Mouse (Mus musculus) MEL (cell line): ENCODE data around the gene Atg7. TPM values are rescaled to one million over a fixed set of nuclear protein-coding genes. Genes with fewer than 3 reads are reported as not detected.

Experiments used
- DNase-seq: peaks from one replicate; pipeline ENCODE4 v3.0.0; 2011; ENCODE audit warnings: low read depth, low spot score
- H3K27ac ChIP-seq: 2 replicates; pipeline ENCODE4 v1.5.1; 2012; ENCODE audit warnings: low read depth, mild to moderate bottlenecking, control low read depth, low read length, moderate library complexity; ENCODE audit not compliant: control insufficient read depth
- H3K27me3 ChIP-seq, 2 experiments: fragments of 150-350 bp in 1 of 2; sonication (generic) in 1 of 2; 2 replicates each; pipeline ENCODE4 v1.6.1; 2012; ENCODE audit warnings: low read length in 2 of 2, mild to moderate bottlenecking in 2 of 2, improper control_type of control experiment in 1 of 2, moderate library complexity in 1 of 2; ENCODE audit not compliant: insufficient read depth in 2 of 2, control insufficient read depth in 1 of 2
- H3K36me3 ChIP-seq, 2 experiments: 2 replicates each; pipeline ENCODE4 v1.6.1; 2012 to 2014; ENCODE audit warnings: low read length in 2 of 2, improper control_type of control experiment in 1 of 2, inconsistent platforms in 1 of 2, mild to moderate bottlenecking in 1 of 2; ENCODE audit not compliant: insufficient read depth in 2 of 2, control insufficient read depth in 1 of 2
- H3K4me1 ChIP-seq, 2 experiments: fragments of 150-350 bp in 1 of 2; sonication (generic) in 1 of 2; 2 replicates each; pipeline ENCODE4 v1.6.1; 2012; ENCODE audit warnings: low read length in 2 of 2, improper control_type of control experiment in 1 of 2, mild to moderate bottlenecking in 1 of 2; ENCODE audit not compliant: insufficient read depth in 2 of 2, control insufficient read depth in 1 of 2
- H3K4me3 ChIP-seq, 2 experiments: fragments of 150-350 bp in 1 of 2; sonication (generic) in 1 of 2; 2 replicates each; pipeline ENCODE4 v1.5.1; 2012; ENCODE audit warnings: low read depth in 2 of 2, low read length in 2 of 2, mild to moderate bottlenecking in 2 of 2, moderate library complexity in 2 of 2, control low read depth in 1 of 2, improper control_type of control experiment in 1 of 2; ENCODE audit not compliant: control insufficient read depth in 1 of 2, insufficient read depth in 1 of 2
- H3K79me2 ChIP-seq: 2 replicates; pipeline ENCODE4 v1.6.1; 2012; ENCODE audit warnings: mild to moderate bottlenecking, low read length, moderate library complexity; ENCODE audit not compliant: control insufficient read depth, poor library complexity, insufficient read depth
- H3K9ac ChIP-seq: 2 replicates; pipeline ENCODE4 v1.6.1; 2012; ENCODE audit warnings: low read depth, mild to moderate bottlenecking, control low read depth, low read length, moderate library complexity; ENCODE audit not compliant: control insufficient read depth, poor library complexity, severe bottlenecking
- H3K9me3 ChIP-seq: fragments of 150-350 bp; sonication (generic); replicated peaks from 2 replicates; pipeline ENCODE4 v1.6.1; 2012; ENCODE audit warnings: mild to moderate bottlenecking, low read length, improper control_type of control experiment, moderate library complexity; ENCODE audit not compliant: insufficient read depth
- CHD1 ChIP-seq: IDR thresholded peaks from 2 replicates; pipeline ENCODE4 v1.6.1; 2012; ENCODE audit warnings: low read depth, mild to moderate bottlenecking, inconsistent platforms, low read length, improper control_type of control experiment
- CHD2 ChIP-seq: IDR thresholded peaks from 2 replicates; pipeline ENCODE4 v1.6.1; 2011; ENCODE audit warnings: low read length, improper control_type of control experiment
- CTCF ChIP-seq, 3 experiments: IDR thresholded peaks in 2 of 3; conservative IDR thresholded peaks in 1 of 3; 2 replicates each; pipeline ENCODE4 v1.5.1; 2011 to 2012; ENCODE audit warnings: low read length in 3 of 3, low read depth in 2 of 3, mild to moderate bottlenecking in 2 of 3, improper control_type of control experiment in 1 of 3, inconsistent platforms in 1 of 3, mixed read lengths in 1 of 3, moderate library complexity in 1 of 3; ENCODE audit not compliant: control insufficient read depth in 1 of 3, insufficient read depth in 1 of 3, poor library complexity in 1 of 3, severe bottlenecking in 1 of 3
- E2F4 ChIP-seq: IDR thresholded peaks from 2 replicates; pipeline ENCODE4 v1.6.1; 2011; ENCODE audit warnings: low read depth, low read length, improper control_type of control experiment, borderline replicate concordance
- ELF1 ChIP-seq: IDR thresholded peaks from 2 replicates; pipeline ENCODE4 v1.6.1; 2014; ENCODE audit warnings: low read depth, mild to moderate bottlenecking, inconsistent platforms, low read length, improper control_type of control experiment, moderate library complexity
- EP300 ChIP-seq, 2 experiments: IDR thresholded peaks; 2 replicates each; pipeline ENCODE4 v1.6.1; 2011; ENCODE audit warnings: improper control_type of control experiment in 2 of 2, low read length in 2 of 2, low read depth in 1 of 2, mild to moderate bottlenecking in 1 of 2
- ETS1 ChIP-seq: IDR thresholded peaks from 2 replicates; pipeline ENCODE4 v1.6.1; 2012; ENCODE audit warnings: low read depth, mild to moderate bottlenecking, inconsistent platforms, low read length, improper control_type of control experiment, moderate library complexity
- GATA1 ChIP-seq: IDR thresholded peaks from 2 replicates; pipeline ENCODE4 v1.6.1; 2011; ENCODE audit warnings: low read depth, low read length, improper control_type of control experiment
- HCFC1 ChIP-seq: IDR thresholded peaks from 2 replicates; pipeline ENCODE4 v1.6.1; 2012; ENCODE audit warnings: low read depth, mild to moderate bottlenecking, inconsistent platforms, low read length, improper control_type of control experiment, moderate library complexity
- MAFK ChIP-seq: IDR thresholded peaks from 2 replicates; pipeline ENCODE4 v1.6.1; 2011; ENCODE audit warnings: low read depth, mild to moderate bottlenecking, low read length, improper control_type of control experiment, borderline replicate concordance
- MAX ChIP-seq: IDR thresholded peaks from 2 replicates; pipeline ENCODE4 v1.6.1; 2011; ENCODE audit warnings: low read length, improper control_type of control experiment
- MAZ ChIP-seq: IDR thresholded peaks from 2 replicates; pipeline ENCODE4 v1.6.1; 2012; ENCODE audit warnings: low read depth, mild to moderate bottlenecking, inconsistent platforms, low read length, improper control_type of control experiment
- MEF2A ChIP-seq: IDR thresholded peaks from 2 replicates; pipeline ENCODE4 v1.6.1; 2014; ENCODE audit warnings: low read depth, mild to moderate bottlenecking, inconsistent platforms, low read length, improper control_type of control experiment; ENCODE audit not compliant: poor library complexity, insufficient replicate concordance, severe bottlenecking; ENCODE audit errors: extremely low read depth
- MXI1 ChIP-seq: IDR thresholded peaks from 2 replicates; pipeline ENCODE4 v1.6.1; 2011; ENCODE audit warnings: mild to moderate bottlenecking, low read depth, low read length, improper control_type of control experiment
- MYB ChIP-seq: IDR thresholded peaks from 2 replicates; pipeline ENCODE4 v1.6.1; 2011; ENCODE audit warnings: mild to moderate bottlenecking, low read depth, low read length, improper control_type of control experiment
- NELFE ChIP-seq: IDR thresholded peaks from 2 replicates; pipeline ENCODE4 v1.6.1; 2011; ENCODE audit warnings: low read depth, low read length, improper control_type of control experiment
- POLR2A ChIP-seq, 2 experiments: IDR thresholded peaks; 2 replicates each; pipeline ENCODE4 v1.6.1; 2011 to 2012; ENCODE audit warnings: low read length in 2 of 2, mild to moderate bottlenecking in 2 of 2, control low read depth in 1 of 2, improper control_type of control experiment in 1 of 2, low read depth in 1 of 2, moderate library complexity in 1 of 2; ENCODE audit not compliant: control insufficient read depth in 1 of 2, insufficient read depth in 1 of 2, poor library complexity in 1 of 2
- POLR2AphosphoS5 ChIP-seq: IDR thresholded peaks from 2 replicates; pipeline ENCODE4 v1.6.1; 2012; ENCODE audit warnings: low read depth, borderline replicate concordance, mild to moderate bottlenecking, inconsistent platforms, low read length, moderate library complexity, mixed read lengths
- RAD21 ChIP-seq: IDR thresholded peaks from 2 replicates; pipeline ENCODE4 v1.6.1; 2011; ENCODE audit warnings: mild to moderate bottlenecking, low read depth, low read length, improper control_type of control experiment
- SIN3A ChIP-seq: IDR thresholded peaks from 2 replicates; pipeline ENCODE4 v1.6.1; 2012; ENCODE audit warnings: low read length, improper control_type of control experiment, inconsistent platforms
- SMC3 ChIP-seq: IDR thresholded peaks from 2 replicates; pipeline ENCODE4 v1.6.1; 2011; ENCODE audit warnings: low read depth, low read length, improper control_type of control experiment
- TAL1 ChIP-seq: IDR thresholded peaks from 2 replicates; pipeline ENCODE4 v1.6.1; 2012; ENCODE audit warnings: mild to moderate bottlenecking, inconsistent platforms, low read length, moderate library complexity, mixed read lengths
- TBP ChIP-seq: IDR thresholded peaks from 2 replicates; pipeline ENCODE4 v1.8.0; 2011; ENCODE audit warnings: low read depth, low read length, improper control_type of control experiment
- TCF12 ChIP-seq: IDR thresholded peaks from 2 replicates; pipeline ENCODE4 v1.6.1; 2014; ENCODE audit warnings: low read depth, mild to moderate bottlenecking, inconsistent platforms, low read length, improper control_type of control experiment, moderate library complexity
- USF2 ChIP-seq, 2 experiments: IDR thresholded peaks; 2 replicates each; pipeline ENCODE4 v1.6.1; 2011 to 2012; ENCODE audit warnings: improper control_type of control experiment in 2 of 2, low read length in 2 of 2, borderline replicate concordance in 1 of 2, inconsistent platforms in 1 of 2, low read depth in 1 of 2, mild to moderate bottlenecking in 1 of 2; ENCODE audit not compliant: insufficient read depth in 1 of 2
- ZC3H11A ChIP-seq: IDR thresholded peaks from 2 replicates; pipeline ENCODE4 v1.6.1; 2012; ENCODE audit warnings: low read depth, mild to moderate bottlenecking, inconsistent platforms, low read length, improper control_type of control experiment
- ZNF384 ChIP-seq: IDR thresholded peaks from 2 replicates; pipeline ENCODE4 v1.6.1; 2012; ENCODE audit warnings: low read depth, mild to moderate bottlenecking, inconsistent platforms, low read length, improper control_type of control experiment
- polyA plus RNA-seq, 2 experiments: library from polyadenylated mRNA; stranded (reverse) in 1 of 2; unstranded in 1 of 2; fragments of >175 nt in 1 of 2; fragments of >200 nt in 1 of 2; gene quantifications; 2 replicates each; pipeline versions ENCODE4 v1.2.1 to v1.2.4; 2012; ENCODE audit warnings: low replicate concordance in 2 of 2, low read depth in 1 of 2; ENCODE audit not compliant: insufficient read length in 2 of 2, insufficient read depth in 1 of 2, missing spikeins in 1 of 2
- total RNA-seq: library from RNA; depleted of rRNA; stranded (reverse); fragments of 300-350 nt; gene quantifications from 2 replicates; pipeline ENCODE4 v1.2.3, GENCODE M21; 2012

The Atg7 gene
- total and polyA plus RNA-seq, 3 experiments, result 14.6 TPM; not detected in 1

- no peaks in the 10 kb centered on the region for H3K9me3 ChIP-seq
- peaks cover 8 to 14% of the 10 kb centered on the region in 2 experiments; a peak in 3 of 4 replicates for H3K4me1 ChIP-seq
- H3K36me3 ChIP-seq, result peaks cover 0 to 9% of the 10 kb centered on the region in 2 experiments; a peak in 2 of 4 replicates
- DNase-seq, result no peak
- H3K27me3 ChIP-seq, result no peaks in the 10 kb centered on the region
- H3K9ac ChIP-seq, result no peak overlapping the region
- peaks cover 4% of the 10 kb centered on the region; the same call in 1 of the 2 replicates for H3K79me2 ChIP-seq
- no peak overlapping the region for H3K4me3 ChIP-seq
- no peak overlapping the region for H3K27ac ChIP-seq
- no peak for TF ChIP-seq POLR2AphosphoS5
- no peak for TF ChIP-seq GATA1
- TF ChIP-seq CHD1, result no peak
- TF ChIP-seq CTCF (IDR thresholded peaks at IDR 0.05 in 2 of 3, conservative IDR thresholded peaks at IDR 0.05 in 1 of 3; ENCODE audit: control insufficient read depth in 1 of 3, insufficient read depth in 1 of 3, low read depth in 2 of 3, low read length in 3 of 3, poor library complexity in 1 of 3, severe bottlenecking in 1 of 3), result no peak
- no peak for TF ChIP-seq HCFC1
- TF ChIP-seq TBP, result no peak
- no peak for TF ChIP-seq SMC3
- TF ChIP-seq TCF12, result no peak
- no peak for TF ChIP-seq E2F4
- no peak for TF ChIP-seq ELF1
- no peak for TF ChIP-seq USF2 (IDR thresholded peaks at IDR 0.05; ENCODE audit: borderline replicate concordance in 1 of 2, insufficient read depth in 1 of 2, low read depth in 1 of 2, low read length in 2 of 2)
- TF ChIP-seq POLR2A (IDR thresholded peaks at IDR 0.05; ENCODE audit: control insufficient read depth in 1 of 2, insufficient read depth in 1 of 2, low read depth in 1 of 2, low read length in 2 of 2, poor library complexity in 1 of 2), result no peak
Measured at GRCm38 (mm10) chr6:114900194-114900593, 257.3 kb downstream of the Atg7 start.

DNA sequence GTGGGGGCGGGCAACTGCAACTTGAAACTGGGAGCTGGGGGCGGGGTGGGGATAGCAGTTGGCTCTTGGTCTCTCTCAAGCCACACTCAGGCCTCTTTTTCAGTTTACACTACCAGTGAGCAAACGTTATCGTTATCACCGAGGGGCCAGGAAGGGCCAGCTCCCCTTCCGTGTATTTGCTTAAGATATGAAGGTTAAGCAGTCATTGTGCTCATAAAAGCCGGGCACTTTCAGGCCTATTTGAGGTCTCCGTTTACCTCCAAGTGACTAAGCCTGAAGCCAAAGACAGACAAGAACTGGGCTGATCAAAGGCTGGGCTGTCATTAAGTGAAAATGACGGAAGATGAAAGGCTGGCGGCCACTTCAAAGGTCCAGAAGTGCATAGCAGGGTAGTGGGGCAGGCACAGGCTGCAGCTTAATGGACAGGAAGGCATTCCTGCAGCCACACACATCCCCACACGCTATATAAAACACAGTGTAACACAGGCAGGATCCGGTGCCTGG is 258.5 kb downstream of the Atg7 start:
- peak; percentile 73 for DNase-seq
- H3K9me3 ChIP-seq, result no peaks in the 10 kb centered on the region
- H3K27ac ChIP-seq, result peak overlapping the region; percentile 83
- H3K4me1 ChIP-seq, result peaks cover 15 to 21% of the 10 kb centered on the region in 2 experiments
- peaks cover 0 to 13% of the 10 kb centered on the region in 2 experiments; a peak in 2 of 4 replicates for H3K36me3 ChIP-seq
- no peak for TF ChIP-seq TBP
- TF ChIP-seq MAFK, result no peak
- peak; percentile 25; the same call in 1 of the 2 replicates for TF ChIP-seq NELFE
- peak; percentile 56 for TF ChIP-seq TAL1
- TF ChIP-seq TCF12, result peak; percentile 69
- TF ChIP-seq MAX, result no peak
- TF ChIP-seq GATA1, result peak; percentile 83
- no peak for TF ChIP-seq CHD2
- no peak for TF ChIP-seq MXI1
- TF ChIP-seq RAD21, result no peak
- TF ChIP-seq SIN3A, result peak; percentile 67
- no peak for TF ChIP-seq ZC3H11A
- no peak for TF ChIP-seq MEF2A
- peak; percentile 52; the same call in 1 of the 2 replicates for TF ChIP-seq ELF1
- no peak for TF ChIP-seq CTCF (IDR thresholded peaks at IDR 0.05 in 2 of 3, conservative IDR thresholded peaks at IDR 0.05 in 1 of 3; ENCODE audit: control insufficient read depth in 1 of 3, insufficient read depth in 1 of 3, low read depth in 2 of 3, low read length in 3 of 3, poor library complexity in 1 of 3, severe bottlenecking in 1 of 3)
- TF ChIP-seq MYB, result peak; percentile 76
- TF ChIP-seq E2F4, result no peak
- TF ChIP-seq POLR2A (IDR thresholded peaks at IDR 0.05; ENCODE audit: control insufficient read depth in 1 of 2, insufficient read depth in 1 of 2, low read depth in 1 of 2, low read length in 2 of 2, poor library complexity in 1 of 2), result peak in 1 of 2 experiments; percentile 16; a peak in 1 of 4 replicates
- peak; percentile 57; the same call in 1 of the 2 replicates for TF ChIP-seq ETS1
- no peak for TF ChIP-seq ZNF384
- peak; percentile 80 to 89 for TF ChIP-seq EP300 (IDR thresholded peaks at IDR 0.05; ENCODE audit: low read depth in 1 of 2, low read length in 2 of 2)
- TF ChIP-seq USF2 (IDR thresholded peaks at IDR 0.05; ENCODE audit: borderline replicate concordance in 1 of 2, insufficient read depth in 1 of 2, low read depth in 1 of 2, low read length in 2 of 2), result no peak
- no peak for TF ChIP-seq CHD1
- 0 out of 2 replicates have a peak, but pooled peaks have one; percentile 28 for TF ChIP-seq MAZ
- H3K79me2 ChIP-seq, result peaks cover 4% of the 10 kb centered on the region; the same call in 1 of the 2 replicates
- no peaks in the 10 kb centered on the region for H3K27me3 ChIP-seq
- H3K4me3 ChIP-seq, result peak overlapping the region; percentile 25 to 36
- H3K9ac ChIP-seq, result peak overlapping the region; percentile 52
